Mouse (Mus musculus) cerebellum, postnatal 10 days (tissue): ENCODE data around the gene Polrmt.
"Not testable (repeated sequence)": the region's sequence is repeated elsewhere in the genome, so short reads cannot be mapped to it uniquely, and the experiment has no call there.

Experiments used
- DNase-seq, 2 experiments: peaks; one replicate each; pipeline ENCODE4 v3.0.0; 2021; ENCODE audit warnings: mixed read lengths in 2 of 2

Polrmt gene

DNA sequence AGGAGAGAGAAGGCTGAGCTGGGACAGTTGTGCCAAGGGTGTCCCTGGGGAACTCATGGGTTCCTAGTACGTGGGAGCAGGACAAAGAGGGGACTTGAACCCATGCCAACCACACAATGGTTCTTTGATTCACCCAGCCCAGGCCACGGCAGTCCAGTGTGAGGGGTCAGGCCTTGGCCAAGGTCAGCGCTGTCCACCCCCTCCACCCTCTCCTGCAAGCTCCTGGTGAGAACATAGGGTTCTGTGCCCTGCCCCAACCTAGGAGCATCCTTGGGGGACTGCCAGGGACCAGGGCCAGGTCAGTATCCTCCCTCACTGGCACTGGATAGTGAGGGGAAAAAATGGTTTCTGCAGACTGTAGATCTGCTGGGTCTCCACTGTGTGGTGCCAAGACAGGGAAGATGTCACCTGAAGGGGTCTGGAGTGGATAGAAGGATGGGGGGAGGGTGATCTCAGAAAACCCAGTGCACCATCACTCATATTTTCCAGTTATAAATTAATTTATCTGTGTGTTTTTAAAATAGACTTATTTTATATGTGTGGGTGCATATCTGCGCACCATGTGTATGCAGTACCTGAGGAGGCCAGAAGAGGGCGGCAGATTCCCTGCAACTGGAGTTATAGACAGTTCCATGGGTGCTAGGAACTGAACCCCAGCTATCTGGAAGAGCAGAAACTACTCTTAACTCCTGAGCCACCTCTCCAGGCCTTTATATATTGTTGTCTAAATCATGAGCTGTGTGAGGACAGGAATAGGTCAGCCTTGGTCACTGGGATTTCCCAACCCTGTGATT is 28.3 kb upstream of the Polrmt start:
- DNase-seq: peak in 1 of 2 experiments; percentile 39

GRCm38 (mm10) chr10:79773208-79773607 is 26.8 kb upstream of the Polrmt start:
- no peak for DNase-seq

DNA sequence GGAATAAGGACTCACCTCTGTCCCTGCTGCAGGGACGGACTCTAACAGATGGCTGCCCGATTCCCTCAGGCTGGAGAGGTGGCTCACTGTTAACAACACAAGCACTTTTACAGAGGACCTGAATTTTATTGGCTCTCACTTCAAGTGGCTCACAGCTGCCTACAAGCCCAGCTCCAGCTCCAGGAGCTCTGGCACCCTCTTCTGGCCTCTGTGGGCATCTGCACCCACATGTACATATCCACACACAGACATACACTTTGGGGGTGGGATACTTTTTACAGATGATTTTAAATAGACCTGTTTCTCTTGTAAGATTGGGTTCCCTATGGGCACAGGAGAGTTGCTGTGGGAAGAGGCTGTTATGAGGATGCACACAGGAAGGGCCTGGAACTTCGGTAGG is 25.9 kb upstream of the Polrmt start:
- DNase-seq: no peak

DNA sequence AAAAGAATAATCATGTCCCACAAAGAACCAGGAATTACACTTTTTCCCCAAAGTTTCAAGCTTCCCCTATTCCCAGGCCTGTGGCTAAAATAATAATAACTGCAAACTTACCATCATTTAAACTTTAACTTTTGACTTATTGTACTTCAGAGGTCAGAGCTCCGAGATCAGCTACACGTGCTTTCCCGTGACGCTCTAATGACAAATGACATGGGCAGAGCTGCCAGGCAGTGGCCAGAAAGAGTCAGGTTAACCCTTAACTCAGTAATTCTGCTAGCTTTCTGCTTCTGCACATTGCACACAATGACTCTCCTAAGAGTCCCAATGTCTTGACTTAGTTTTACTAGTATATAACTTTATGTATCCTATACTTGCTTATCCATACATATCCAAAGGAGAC is 22.9 kb upstream of the Polrmt start:
- no peak for DNase-seq

GRCm38 (mm10) chr10:79768400-79768799 is 22.0 kb upstream of the Polrmt start:
- peak; percentile 91 to 94 for DNase-seq

DNA sequence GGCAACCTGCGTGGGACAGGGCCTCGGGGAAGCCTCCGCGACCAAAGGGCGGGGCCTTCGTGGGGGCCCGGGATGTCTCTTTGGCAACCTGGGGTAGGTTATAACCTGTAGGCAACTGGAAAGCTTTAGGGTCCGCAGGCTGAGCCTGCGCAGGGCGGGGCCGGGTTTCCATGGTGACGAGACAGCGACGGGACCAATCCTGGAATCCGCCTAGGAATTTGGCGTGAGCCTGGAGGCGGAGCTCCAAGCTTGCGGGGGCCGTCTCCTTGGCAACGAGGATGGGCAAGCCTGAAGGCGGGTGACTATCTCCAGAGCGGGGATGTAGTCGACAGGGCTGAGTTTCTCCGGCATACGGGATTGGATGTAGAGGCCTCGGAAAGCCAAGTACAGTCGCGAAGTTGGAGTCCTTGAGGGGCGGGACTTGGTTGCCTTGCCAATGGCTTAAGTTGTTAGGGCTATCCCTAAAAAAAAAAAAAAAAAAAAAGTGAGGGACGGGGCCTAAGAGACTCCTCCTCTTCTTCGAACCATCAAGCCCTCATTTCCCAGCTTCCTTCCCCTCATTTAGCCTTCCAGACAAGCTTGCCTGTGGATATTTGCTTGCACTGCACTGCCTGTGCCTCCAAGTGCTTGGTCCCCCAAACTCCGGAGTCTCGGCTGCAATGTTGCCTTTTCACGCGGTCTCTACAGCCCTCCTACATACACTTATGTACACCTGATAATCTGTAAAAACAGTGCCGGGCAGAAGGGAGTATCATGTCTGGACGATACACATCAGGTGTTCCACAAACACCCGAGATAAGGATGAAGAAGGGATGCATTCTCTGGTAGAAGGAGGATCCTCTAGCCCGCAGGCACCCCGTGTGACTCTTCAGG is 21.2 kb upstream of the Polrmt start:
- DNase-seq: peak; percentile 99

DNA sequence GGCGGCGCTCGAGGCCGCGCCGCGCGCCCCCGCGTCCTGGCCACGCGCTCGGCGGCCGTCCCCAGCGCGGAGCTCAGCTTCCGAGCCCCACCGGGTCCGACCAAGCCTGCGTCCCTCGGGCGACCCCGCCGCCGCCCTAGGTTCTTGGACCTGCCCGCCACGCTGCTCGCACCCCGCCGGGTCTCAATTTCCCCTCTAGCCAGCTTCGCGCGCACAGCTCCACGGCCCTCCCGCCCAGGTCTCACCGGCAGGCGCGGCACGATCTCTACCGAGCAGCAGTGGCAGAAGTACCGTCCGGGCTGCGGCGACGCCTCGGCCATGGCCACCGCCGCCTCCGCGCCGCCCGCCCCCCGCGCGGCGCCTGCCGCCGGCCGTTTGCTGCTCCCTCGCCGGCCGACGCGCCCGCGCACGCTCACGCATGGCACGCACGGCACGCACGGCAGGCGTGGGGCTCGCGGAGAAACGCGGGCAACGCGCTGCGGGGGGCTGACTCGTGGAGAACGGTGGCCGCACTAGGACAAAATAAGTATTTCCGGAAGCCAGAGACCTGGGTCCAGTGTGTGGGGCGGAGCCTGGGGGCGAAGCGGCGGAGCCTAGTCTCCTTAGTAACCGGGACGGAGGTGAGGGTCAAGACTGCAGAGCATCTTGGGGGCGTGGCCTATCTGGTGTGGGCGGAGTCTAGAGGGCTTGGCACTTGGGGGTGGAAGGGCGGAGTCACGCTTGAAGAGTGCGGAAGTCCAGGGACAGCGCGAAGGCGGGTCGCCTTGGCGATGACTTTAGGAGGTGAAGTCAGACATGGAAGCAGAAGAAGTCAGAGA is 20.3 kb upstream of the Polrmt start, which contains the start of gene Rnf126:
Gene Rnf126, minus strand, starts transcription at position 445 of the 818 bp plus-strand sequence.
- DNase-seq: peak; percentile 99 to 100

DNA sequence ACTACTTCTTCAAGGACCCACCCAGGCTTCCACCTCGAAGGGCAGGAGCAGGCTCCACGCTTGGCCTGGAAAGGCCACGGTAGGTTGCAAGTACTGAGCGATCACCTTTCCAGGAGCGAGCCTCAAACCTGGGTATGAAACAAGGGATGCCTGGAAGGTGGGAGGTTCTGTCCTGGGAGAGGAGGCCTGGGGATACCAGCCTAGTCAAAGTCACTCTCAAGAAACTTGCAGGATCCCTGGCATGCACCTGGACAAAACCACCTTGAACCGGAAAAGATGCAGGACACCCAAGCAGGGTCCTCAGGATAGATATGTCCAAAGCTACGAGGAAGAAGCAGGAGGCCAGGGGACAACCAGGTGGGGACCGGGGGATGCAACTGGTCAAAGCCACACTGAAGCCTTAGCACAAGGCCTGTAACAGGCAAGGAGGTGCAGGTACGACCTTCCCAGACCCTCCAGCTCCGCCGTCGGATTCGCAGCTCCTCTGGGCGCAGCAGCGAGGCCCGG is 19.7 kb upstream of the Polrmt start:
- DNase-seq: peak in 1 of 2 experiments; percentile 19

- DNase-seq: peak in 1 of 2 experiments; percentile 28
These were observed 18.9 kb upstream of the Polrmt start for GRCm38 (mm10) chr10:79765228-79765745.

GRCm38 (mm10) chr10:79764234-79764633 is 17.9 kb upstream of the Polrmt start:
- DNase-seq: peak; percentile 35 to 38

GRCm38 (mm10) chr10:79762875-79763274 is 16.5 kb upstream of the Polrmt start:
- no peak for DNase-seq

DNA sequence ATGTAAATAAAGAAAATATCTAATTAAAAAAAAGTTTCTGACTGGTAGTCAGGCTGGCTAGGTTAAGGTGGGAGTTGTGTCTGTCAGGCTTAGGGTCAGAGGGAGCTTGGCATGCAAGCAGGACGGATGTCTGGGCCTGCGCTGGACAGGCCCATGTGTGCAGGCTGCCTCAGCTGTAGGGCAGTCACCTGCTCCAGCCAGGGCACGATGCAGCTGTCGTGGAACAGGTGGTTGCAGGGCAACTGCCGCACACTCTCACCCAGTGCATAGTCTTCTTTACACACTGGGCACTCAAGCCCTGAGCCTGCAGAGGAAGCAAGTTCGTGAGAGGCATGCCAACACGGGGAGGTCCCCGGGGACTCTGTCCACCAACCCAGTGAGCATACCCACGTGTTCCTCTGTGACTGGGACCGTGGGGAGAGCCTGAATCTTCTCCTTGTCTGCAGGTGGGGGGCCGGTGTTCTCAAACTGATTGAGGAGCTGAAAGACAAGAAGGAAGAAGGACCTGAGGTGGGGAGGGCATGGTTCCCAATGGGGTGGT is 14.3 kb upstream of the Polrmt start:
- DNase-seq: no peak

GRCm38 (mm10) chr10:79759675-79760074 is 13.3 kb upstream of the Polrmt start:
- not testable (repeated sequence) for DNase-seq

- DNase-seq: peak in 1 of 2 experiments; percentile 17
These were observed 10.3 kb upstream of the Polrmt start for GRCm38 (mm10) chr10:79756660-79757059.

DNA sequence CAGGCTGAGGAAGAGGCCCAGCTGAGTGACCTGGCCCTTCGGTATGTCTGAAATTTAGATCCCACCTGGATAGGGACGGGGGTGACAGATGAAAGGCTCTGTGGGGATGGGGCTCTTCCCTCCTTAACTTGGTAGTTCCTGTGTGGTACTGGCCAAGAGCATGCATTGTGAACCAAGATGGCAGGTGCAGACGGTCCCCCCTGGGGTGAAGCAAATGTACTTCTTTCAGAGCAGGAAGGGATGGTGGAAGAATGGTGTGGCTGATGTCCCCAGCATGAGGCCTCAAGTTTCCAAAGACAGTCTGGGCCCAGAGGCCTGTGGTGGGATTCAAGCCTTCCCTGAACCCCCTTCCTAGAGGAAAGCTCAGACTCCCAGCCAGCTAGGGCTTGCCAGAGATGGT is 9.5 kb upstream of the Polrmt start:
- peak; percentile 40 to 42 for DNase-seq

- DNase-seq: peak; percentile 76 to 81
These were observed 8.6 kb upstream of the Polrmt start, which contains the start of gene Fgf22 for GRCm38 (mm10) chr10:79754856-79755516. TSS of gene Fgf22 (plus strand) at chr10:79755076.

- DNase-seq: no peak
These were observed 2.1 kb upstream of the Polrmt start for GRCm38 (mm10) chr10:79748496-79748895.

DNA sequence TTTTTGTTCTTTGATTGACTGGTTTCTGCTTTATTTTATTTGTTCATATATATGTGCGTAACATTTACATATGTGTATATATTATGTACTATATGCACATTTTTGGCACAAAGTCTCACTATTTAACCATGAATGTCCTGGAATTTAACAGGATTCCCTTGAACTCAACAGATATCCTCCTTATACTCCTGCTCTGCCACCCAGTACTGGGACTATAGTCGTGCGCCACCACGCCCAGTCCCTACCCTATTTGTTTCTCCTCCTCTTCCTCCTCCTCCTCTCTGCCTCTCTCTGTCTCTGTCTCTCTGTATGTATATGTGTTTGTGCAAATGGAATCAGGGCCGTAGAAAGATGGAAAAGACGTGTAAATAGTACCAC is 382 bp upstream of the Polrmt start:
- peak in 1 of 2 experiments; percentile 22 for DNase-seq

- no peak for DNase-seq
These were observed 970 bp downstream of the Polrmt start for GRCm38 (mm10) chr10:79745411-79745810.

DNA sequence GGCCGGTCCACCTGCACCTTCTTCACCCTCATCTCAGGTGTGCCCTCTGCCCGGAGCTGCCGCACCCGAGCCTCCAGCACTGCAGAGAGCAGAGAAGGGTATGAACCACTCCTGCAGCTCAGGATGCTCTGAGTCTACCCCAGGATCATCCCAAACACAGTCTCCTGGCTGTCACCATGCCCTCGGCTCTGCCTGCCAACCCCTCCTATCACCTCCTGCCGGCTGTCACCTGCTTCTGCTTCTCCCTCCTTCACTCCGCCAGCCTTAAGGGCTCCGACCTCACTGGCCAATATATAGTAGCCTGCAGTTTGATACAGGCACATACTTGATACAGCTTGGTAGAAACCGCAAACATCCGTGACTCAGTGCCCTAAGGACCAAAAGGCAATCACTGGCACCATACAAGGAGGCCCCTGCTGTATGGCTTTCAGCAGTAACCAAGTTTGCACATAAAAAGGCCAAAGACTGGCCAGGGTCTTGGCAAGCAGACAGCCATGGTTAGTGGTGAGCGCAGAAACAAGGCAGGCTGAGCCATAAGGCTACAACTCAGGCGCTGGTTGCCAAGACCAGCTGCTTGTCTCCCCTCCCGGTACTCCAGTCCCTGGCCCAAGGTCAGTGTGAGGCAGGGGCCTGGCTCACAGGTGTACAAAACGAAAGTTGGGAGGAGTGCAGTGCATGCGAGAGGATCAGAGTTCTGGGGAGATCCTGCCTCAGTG is 2.6 kb downstream of the Polrmt start:
- DNase-seq: peak; percentile 80 to 83

GRCm38 (mm10) chr10:79743161-79743560 is 3.2 kb downstream of the Polrmt start:
- DNase-seq: peak; percentile 61 to 64
